ENCODE assay signal across 14 mouse cellular contexts in genomic region chr10:39742057-39742456, GRCm38 (mm10).
"Had no signal": no experiment of that assay in that cellular context is flagged by ENCODE, and none has a peak within 500 bp of the region (broad histone marks: within the 10 kb centered on the region; RNA-seq: fewer than 3 reads in every experiment).

No protein-coding gene starts in this region.

- H3K4me2 ChIP-seq: liver, embryonic 11.5 days; liver, embryonic 15.5 days; midbrain, embryonic 13.5 days; neural tube, embryonic 15.5 days; stomach, embryonic 15.5 days had no signal

- ATAC-seq: lung, postnatal 0 days; midbrain, embryonic 13.5 days had no signal

- H3K9me3 ChIP-seq: limb, embryonic 10.5 days; liver, embryonic 15.5 days; midbrain, embryonic 13.5 days; neural tube, embryonic 15.5 days; stomach, embryonic 15.5 days had no signal

- H3K4me1 ChIP-seq: limb, embryonic 10.5 days; stomach, embryonic 15.5 days had no signal

- H3K27me3 ChIP-seq: liver, embryonic 15.5 days; midbrain, embryonic 13.5 days; neural tube, embryonic 15.5 days; stomach, embryonic 15.5 days had no signal

- H3K36me3 ChIP-seq: limb, embryonic 10.5 days; liver, embryonic 15.5 days; midbrain, embryonic 13.5 days; neural tube, embryonic 15.5 days; stomach, embryonic 15.5 days had no signal

- H3K9ac ChIP-seq: liver, embryonic 15.5 days; midbrain, embryonic 13.5 days; neural tube, embryonic 15.5 days; stomach, embryonic 15.5 days had no signal

- H3K27ac ChIP-seq: layer of hippocampus, adult 2 months; limb, embryonic 10.5 days; liver, embryonic 15.5 days; midbrain, embryonic 13.5 days; neural tube, embryonic 15.5 days; stomach, embryonic 15.5 days had no signal

- H3K4me3 ChIP-seq: layer of hippocampus, adult 2 months; limb, embryonic 10.5 days; liver, embryonic 15.5 days; midbrain, embryonic 13.5 days; neural tube, embryonic 15.5 days; stomach, embryonic 15.5 days had no signal

- DNase-seq: kidney, postnatal 10 days; kidney, postnatal 4 days; lung, adult 2 months; lung, postnatal 36 days; thymus, adult 2 months; thymus, postnatal 25 days had no signal
